Mouse (Mus musculus): ENCODE data around the gene Il1rl1. TPM values are rescaled to one million over a fixed set of nuclear protein-coding genes. Genes with fewer than 3 reads are reported as not detected.

The Il1rl1 gene
- total RNA-seq, 2 experiments from 2014 or later, result 0.54 to 1.4 TPM

Other genes starting within 250 kb of the Il1rl1 start
- gene Il1r1, start 204.5 kb upstream of the Il1rl1 start, total RNA-seq (2021), result 1 to 10 TPM; 2.1 TPM
- gene Il1rl2, start 105.0 kb upstream of the Il1rl1 start, total RNA-seq (2021), result 1 to 10 TPM; 1.3 to 2.0 TPM
- not detected for gene Il18r1, start 36.0 kb downstream of the Il1rl1 start, total RNA-seq (2021)
- gene Il18rap, start 85.8 kb downstream of the Il1rl1 start, total RNA-seq (2021), result not detected
- under 1 TPM; 0.32 to 0.33 TPM for gene Slc9a4, start 150.5 kb downstream of the Il1rl1 start, total RNA-seq (2021)

Data from gastrocnemius, postnatal 36 days (tissue).